Comparison of ENCODE assay signal across 25 mouse cellular contexts in genomic region chr15:51038968-51039367, GRCm38 (mm10).
DNase-seq lines count a peak whose midpoint lies in the region; ATAC-seq and TF ChIP-seq lines count a peak whose summit lies in the region.
"Had no signal": no experiment of that assay in that cellular context is flagged by ENCODE, and none has a peak within 500 bp of the region (broad histone marks: within the 10 kb centered on the region; RNA-seq: fewer than 3 reads in every experiment).

No protein-coding gene starts in this region.

- WGBS in kidney, adult 2 months: 9% methylated on average over 1 of the region's 1 CpGs
- 10% methylated on average over 1 of the region's 1 CpGs for WGBS in kidney, embryonic 14.5 days
- WGBS in embryonic facial prominence, embryonic 11.5 days: 3% methylated on average over 1 of the region's 1 CpGs
- 2% methylated on average over 1 of the region's 1 CpGs for WGBS in limb, embryonic 12.5 days
- WGBS in midbrain, embryonic 11.5 days: 14% methylated on average over 1 of the region's 1 CpGs

- no peaks in the 10 kb centered on the region for H3K27me3 ChIP-seq in kidney, adult 2 months (replicated peaks; ENCODE audit: control insufficient read depth, insufficient read depth, low read length)
- H3K27me3 ChIP-seq in kidney, embryonic 14.5 days (ENCODE audit: control insufficient read depth, insufficient read depth, low read length): no peaks in the 10 kb centered on the region
- no peaks in the 10 kb centered on the region for H3K27me3 ChIP-seq in embryonic facial prominence, embryonic 11.5 days (ENCODE audit: control insufficient read depth, insufficient read depth, low read length)
- no peaks in the 10 kb centered on the region for H3K27me3 ChIP-seq in limb, embryonic 12.5 days
- H3K27me3 ChIP-seq in midbrain, embryonic 11.5 days (ENCODE audit: control insufficient read depth, insufficient read depth, low read length): no peaks in the 10 kb centered on the region
- H3K27me3 ChIP-seq: hindbrain, embryonic 15.5 days; intestine, embryonic 15.5 days; midbrain, embryonic 12.5 days had no signal

- no peak overlapping the region for H3K4me2 ChIP-seq in kidney, embryonic 14.5 days (replicated peaks; ENCODE audit: low read depth, low read length)
- H3K4me2 ChIP-seq in embryonic facial prominence, embryonic 11.5 days (ENCODE audit: low read depth, low read length): no peak overlapping the region
- no peak overlapping the region for H3K4me2 ChIP-seq in limb, embryonic 12.5 days
- no peak overlapping the region for H3K4me2 ChIP-seq in midbrain, embryonic 11.5 days
- H3K4me2 ChIP-seq: hindbrain, embryonic 15.5 days; intestine, embryonic 15.5 days; liver, embryonic 11.5 days; midbrain, embryonic 12.5 days had no signal

- no peak for ATAC-seq in kidney, embryonic 14.5 days (ENCODE audit: low FRiP score, low TSS enrichment)
- ATAC-seq in embryonic facial prominence, embryonic 11.5 days (replicated peaks; ENCODE audit: insufficient number of reproducible peaks, low FRiP score, low TSS enrichment, low read depth): no peak
- ATAC-seq in limb, embryonic 12.5 days (ENCODE audit: insufficient number of reproducible peaks, insufficient read depth, low FRiP score, low TSS enrichment, low read depth): no peak
- no peak for ATAC-seq in midbrain, embryonic 11.5 days (ENCODE audit: low FRiP score)
- ATAC-seq: forebrain, embryonic 16.5 days; intestine, embryonic 15.5 days; liver, postnatal 0 days; lung, postnatal 0 days had no signal

- H3K9me3 ChIP-seq in kidney, embryonic 14.5 days (ENCODE audit: control insufficient read depth, low read length): no peaks in the 10 kb centered on the region
- H3K9me3 ChIP-seq in embryonic facial prominence, embryonic 11.5 days (replicated peaks; ENCODE audit: control insufficient read depth, low read length): no peaks in the 10 kb centered on the region
- no peaks in the 10 kb centered on the region for H3K9me3 ChIP-seq in limb, embryonic 12.5 days
- H3K9me3 ChIP-seq in midbrain, embryonic 11.5 days (ENCODE audit: control insufficient read depth, low read length): no peaks in the 10 kb centered on the region
- H3K9me3 ChIP-seq: forebrain, embryonic 10.5 days; heart, embryonic 10.5 days; hindbrain, embryonic 15.5 days; intestine, embryonic 15.5 days; midbrain, embryonic 12.5 days had no signal

- peak; percentile 5 for DNase-seq in kidney, adult 2 months
- DNase-seq in brain, embryonic 14.5 days (ENCODE audit: low read depth): peak; percentile 9
- DNase-seq in embryonic facial prominence, embryonic 11.5 days (ENCODE audit: low spot score): peak; percentile 32
- DNase-seq in midbrain, embryonic 11.5 days (ENCODE audit: low spot score, missing footprints): no peak
- DNase-seq in left cerebral cortex, adult 18-20 months (ENCODE audit: low spot score in 2 of 2): no peak
- DNase-seq in thymus, postnatal 14 days: no peak
- DNase-seq: adrenal gland, postnatal 14 days; cerebellum, adult 9-10 months; heart, postnatal 4 days; kidney, adult 9 months; kidney, postnatal 4 days; liver, postnatal 0 days; right cerebral cortex, postnatal 25 days; spleen, adult 18-20 months had no signal

- no peaks in the 10 kb centered on the region for H3K36me3 ChIP-seq in kidney, adult 2 months (ENCODE audit: control insufficient read depth, insufficient read depth, low read length)
- no peaks in the 10 kb centered on the region for H3K36me3 ChIP-seq in kidney, embryonic 14.5 days (ENCODE audit: control insufficient read depth, insufficient read depth, low read length)
- no peaks in the 10 kb centered on the region for H3K36me3 ChIP-seq in embryonic facial prominence, embryonic 11.5 days (replicated peaks; ENCODE audit: control insufficient read depth, insufficient read depth, low read depth, low read length)
- H3K36me3 ChIP-seq in limb, embryonic 12.5 days: no peaks in the 10 kb centered on the region
- H3K36me3 ChIP-seq in midbrain, embryonic 11.5 days (ENCODE audit: control insufficient read depth, insufficient read depth, low read length): no peaks in the 10 kb centered on the region
- H3K36me3 ChIP-seq: forebrain, embryonic 10.5 days; heart, embryonic 10.5 days; hindbrain, embryonic 15.5 days; intestine, embryonic 15.5 days; midbrain, embryonic 12.5 days had no signal

- H3K27ac ChIP-seq in kidney, adult 2 months (ENCODE audit: insufficient read depth, low read depth, low read length): no peak overlapping the region
- no peak overlapping the region for H3K27ac ChIP-seq in kidney, embryonic 14.5 days (ENCODE audit: low read depth, low read length)
- no peak overlapping the region for H3K27ac ChIP-seq in embryonic facial prominence, embryonic 11.5 days (replicated peaks; ENCODE audit: low read depth, low read length)
- H3K27ac ChIP-seq in limb, embryonic 12.5 days: peak overlapping the region; percentile 50; the same call in 1 of the 2 replicates
- H3K27ac ChIP-seq in midbrain, embryonic 11.5 days (ENCODE audit: low read depth, low read length): no peak overlapping the region
- H3K27ac ChIP-seq: forebrain, embryonic 10.5 days; heart, embryonic 10.5 days; hindbrain, embryonic 15.5 days; intestine, embryonic 15.5 days; macrophage; midbrain, embryonic 12.5 days had no signal

- H3K4me3 ChIP-seq in kidney, adult 2 months (ENCODE audit: insufficient read depth, low read depth, low read length): no peak overlapping the region
- H3K4me3 ChIP-seq in kidney, embryonic 14.5 days (ENCODE audit: low read length): no peak overlapping the region
- H3K4me3 ChIP-seq in embryonic facial prominence, embryonic 11.5 days (ENCODE audit: low read depth, low read length): no peak overlapping the region
- no peak overlapping the region for H3K4me3 ChIP-seq in limb, embryonic 12.5 days (replicated peaks)
- H3K4me3 ChIP-seq in midbrain, embryonic 11.5 days (ENCODE audit: low read depth, low read length): no peak overlapping the region
- H3K4me3 ChIP-seq: forebrain, embryonic 10.5 days; heart, embryonic 10.5 days; hindbrain, embryonic 15.5 days; intestine, embryonic 15.5 days; midbrain, embryonic 12.5 days had no signal

- TF ChIP-seq CTCF in kidney, adult 2 months (conservative IDR thresholded peaks at IDR 0.05; ENCODE audit: insufficient read depth, insufficient read length, low read depth, low read length): no peak
- no peak for TF ChIP-seq CTCF in brain, embryonic 14.5 days (IDR thresholded peaks at IDR 0.05; ENCODE audit: borderline replicate concordance, extremely low read depth, insufficient read depth, insufficient read length)

- H3K9ac ChIP-seq in kidney, embryonic 14.5 days (ENCODE audit: low read depth, low read length): no peak overlapping the region
- H3K9ac ChIP-seq in embryonic facial prominence, embryonic 11.5 days (replicated peaks; ENCODE audit: low read length): no peak overlapping the region
- no peak overlapping the region for H3K9ac ChIP-seq in limb, embryonic 12.5 days (replicated peaks)
- no peak overlapping the region for H3K9ac ChIP-seq in midbrain, embryonic 11.5 days (ENCODE audit: low read length)
- H3K9ac ChIP-seq: hindbrain, embryonic 15.5 days; intestine, embryonic 15.5 days; liver, postnatal 0 days; midbrain, embryonic 12.5 days had no signal

- H3K4me1 ChIP-seq in kidney, adult 2 months (ENCODE audit: control insufficient read depth, insufficient read depth, low read length): no peaks in the 10 kb centered on the region
- H3K4me1 ChIP-seq in kidney, embryonic 14.5 days (ENCODE audit: control insufficient read depth, insufficient read depth, low read length): no peaks in the 10 kb centered on the region
- no peaks in the 10 kb centered on the region for H3K4me1 ChIP-seq in embryonic facial prominence, embryonic 11.5 days (ENCODE audit: control insufficient read depth, insufficient read depth, low read length)
- 0 out of 2 replicates have a peak, but pooled peaks cover 3% of the 10 kb centered on the region for H3K4me1 ChIP-seq in limb, embryonic 12.5 days (replicated peaks)
- H3K4me1 ChIP-seq in midbrain, embryonic 11.5 days (ENCODE audit: control insufficient read depth, insufficient read depth, low read length): no peaks in the 10 kb centered on the region
- H3K4me1 ChIP-seq: heart, embryonic 10.5 days; hindbrain, embryonic 15.5 days; intestine, embryonic 15.5 days; midbrain, embryonic 12.5 days had no signal

- no peak for TF ChIP-seq POLR2A in kidney, adult 2 months (IDR thresholded peaks at IDR 0.05; ENCODE audit: low read depth, low read length)
- TF ChIP-seq POLR2A in brain, embryonic 14.5 days (IDR thresholded peaks at IDR 0.05; ENCODE audit: borderline replicate concordance, extremely low read depth, insufficient read depth, insufficient read length, poor library complexity, severe bottlenecking): no peak

Comparison
In these comparisons a context has a peak if more than half of its experiments do, and no peak if none do; other contexts are left out.
1. DNase-seq: peak in kidney, adult 2 months (single experiment), brain, embryonic 14.5 days (single experiment) and embryonic facial prominence, embryonic 11.5 days (single experiment); none in midbrain, embryonic 11.5 days (single experiment), left cerebral cortex, adult 18-20 months (0 of 2) and thymus, postnatal 14 days (single experiment).